Mouse (Mus musculus): Measurements from ENCODE around the gene Zfp341. TPM values are rescaled to one million over a fixed set of nuclear protein-coding genes. Genes with fewer than 3 reads are reported as not detected.

Zfp341 gene
- 1 to 10 TPM in 21 of 26 experiments, under 1 TPM in 5; 0.65 to 4.3 (median 2.9) TPM for total RNA-seq (2018; cell fraction: chromatin; rRNA removed)
- total RNA-seq (2018; cell fraction: cytosol; rRNA removed) = 1 to 10 TPM in 20 of 26 experiments, under 1 TPM in 6; 0.56 to 1.9 (median 1.5) TPM
- total RNA-seq (2018; cell fraction: nucleus; rRNA removed) = 1 to 10 TPM in 23 of 26 experiments, under 1 TPM in 3; 0.67 to 4.0 (median 2.2) TPM
- 1.6 to 1.9 TPM (median 1.8 TPM) in 3 replicates for polyA plus RNA-seq (2018)

GRCm38 (mm10) chr2:154613118-154614115 lies at the start of gene Zfp341, which contains the start of gene 4930519P11Rik:
Gene Zfp341, plus strand, starts transcription at chr2:154613297.
Gene 4930519P11Rik, minus strand, starts transcription at chr2:154613437.
- peak within 1 kb of the TSS; percentile 59 for H3K4me3 ChIP-seq (ENCODE audit: inconsistent target)
- H3K27ac ChIP-seq = peak within 1 kb of the TSS; percentile 60
- WGBS (ENCODE audit: missing documents) = 1% methylated on average over 80 of the region's 98 CpGs
- H3K79me2 ChIP-seq (ENCODE audit: inconsistent target) = no peaks in the 10 kb centered on the region
- no peaks in the 10 kb centered on the region for H3K36me3 ChIP-seq (ENCODE audit: inconsistent target)

- 96% methylated on average over 22 of the region's 22 CpGs for WGBS (ENCODE audit: missing documents)
Measured at GRCm38 (mm10) chr2:154563612-154564170, 49.4 kb upstream of the Zfp341 start.

GRCm38 (mm10) chr2:154565562-154565961 lies 47.5 kb upstream of the Zfp341 start:
- H3K27ac ChIP-seq = no peak overlapping the region
- WGBS (ENCODE audit: missing documents) = 95% methylated on average over 3 of the region's 3 CpGs
- peaks cover 24% of the 10 kb centered on the region for H3K36me3 ChIP-seq (ENCODE audit: inconsistent target)

More at GRCm38 (mm10) chr2:154563612-154564170, 49.4 kb upstream of the Zfp341 start:
- Histone ChIP-seq H3K79me2 (ENCODE audit: inconsistent target) (peaks cover 39% of the 10 kb centered on the region), H3K4me3 (ENCODE audit: inconsistent target) (no peak overlapping the region), H3K27ac (no peak overlapping the region), H3K36me3 (ENCODE audit: inconsistent target) (peaks cover 26% of the 10 kb centered on the region)

GRCm38 (mm10) chr2:154566641-154567040 lies 46.5 kb upstream of the Zfp341 start:
- no peak overlapping the region for H3K27ac ChIP-seq
- H3K4me3 ChIP-seq (ENCODE audit: inconsistent target) = no peak overlapping the region
- H3K36me3 ChIP-seq (ENCODE audit: inconsistent target) = peaks cover 16% of the 10 kb centered on the region

More at GRCm38 (mm10) chr2:154565562-154565961, 47.5 kb upstream of the Zfp341 start:
- Histone ChIP-seq H3K79me2 (ENCODE audit: inconsistent target) (peaks cover 41% of the 10 kb centered on the region), H3K4me3 (ENCODE audit: inconsistent target) (no peak overlapping the region)

GRCm38 (mm10) chr2:154567766-154568165 lies 45.3 kb upstream of the Zfp341 start:
- peak overlapping the region; percentile 79 for H3K27ac ChIP-seq
- 94% methylated on average over 2 of the region's 2 CpGs for WGBS (ENCODE audit: missing documents)

More at GRCm38 (mm10) chr2:154566641-154567040, 46.5 kb upstream of the Zfp341 start:
- 92% methylated on average over 8 of the region's 8 CpGs for WGBS (ENCODE audit: missing documents)
- H3K79me2 ChIP-seq (ENCODE audit: inconsistent target) = peaks cover 41% of the 10 kb centered on the region

GRCm38 (mm10) chr2:154568329-154569070 lies 44.6 kb upstream of the Zfp341 start:
- peak overlapping the region; percentile 82 for H3K4me3 ChIP-seq (ENCODE audit: inconsistent target)
- H3K79me2 ChIP-seq (ENCODE audit: inconsistent target) = peaks cover 41% of the 10 kb centered on the region
- H3K36me3 ChIP-seq (ENCODE audit: inconsistent target) = peaks cover 2% of the 10 kb centered on the region; the same call in 1 of the 2 replicates
- 33% methylated on average over 10 of the region's 10 CpGs for whole genome bisulfite sequencing (ENCODE audit: missing documents)
- H3K27ac ChIP-seq = peak overlapping the region; percentile 79

More at GRCm38 (mm10) chr2:154567766-154568165, 45.3 kb upstream of the Zfp341 start:
- H3K79me2 ChIP-seq (ENCODE audit: inconsistent target) = peaks cover 41% of the 10 kb centered on the region
- peak overlapping the region; percentile 82 for H3K4me3 ChIP-seq (ENCODE audit: inconsistent target)
- H3K36me3 ChIP-seq (ENCODE audit: inconsistent target) = peaks cover 9% of the 10 kb centered on the region

- H3K4me3 ChIP-seq (ENCODE audit: inconsistent target) = peak overlapping the region; percentile 82
- H3K27ac ChIP-seq = peak overlapping the region; percentile 79
- no peaks in the 10 kb centered on the region for H3K36me3 ChIP-seq (ENCODE audit: inconsistent target)
- peaks cover 41% of the 10 kb centered on the region for H3K79me2 ChIP-seq (ENCODE audit: inconsistent target)
- under 1% methylated on average over 63 of the region's 70 CpGs for WGBS (ENCODE audit: missing documents)
Measured at GRCm38 (mm10) chr2:154569071-154569748, 43.9 kb upstream of the Zfp341 start.

- H3K36me3 ChIP-seq (ENCODE audit: inconsistent target) = no peaks in the 10 kb centered on the region
- H3K79me2 ChIP-seq (ENCODE audit: inconsistent target) = peaks cover 40% of the 10 kb centered on the region
- peak within 1 kb of the TSS; percentile 82 for H3K4me3 ChIP-seq (ENCODE audit: inconsistent target)
- 1% methylated on average over 40 of the region's 44 CpGs for WGBS (ENCODE audit: missing documents)
- H3K27ac ChIP-seq = peak within 1 kb of the TSS; percentile 79
Measured at GRCm38 (mm10) chr2:154569836-154570286, 43.2 kb upstream of the Zfp341 start, which contains the start of gene E2f1. Gene E2f1, minus strand, starts transcription at chr2:154569892.

- peak overlapping the region; percentile 65 for H3K27ac ChIP-seq
- no peaks in the 10 kb centered on the region for H3K36me3 ChIP-seq (ENCODE audit: inconsistent target)
- peak overlapping the region; percentile 45 for H3K4me3 ChIP-seq (ENCODE audit: inconsistent target)
- peaks cover 32% of the 10 kb centered on the region for H3K79me2 ChIP-seq (ENCODE audit: inconsistent target)
- 18% methylated on average over 4 of the region's 4 CpGs for WGBS (ENCODE audit: missing documents)
Measured at GRCm38 (mm10) chr2:154570666-154571065, 42.4 kb upstream of the Zfp341 start.

- 74% methylated on average over 4 of the region's 4 CpGs for WGBS (ENCODE audit: missing documents)
Measured at GRCm38 (mm10) chr2:154571266-154571665, 41.8 kb upstream of the Zfp341 start.

GRCm38 (mm10) chr2:154571976-154572375 lies 41.1 kb upstream of the Zfp341 start:
- Histone ChIP-seq H3K36me3 (ENCODE audit: inconsistent target) (no peaks in the 10 kb centered on the region), H3K79me2 (ENCODE audit: inconsistent target) (peaks cover 19% of the 10 kb centered on the region), H3K27ac (no peak overlapping the region), H3K4me3 (ENCODE audit: inconsistent target) (no peak overlapping the region)
- WGBS (ENCODE audit: missing documents) = 91% methylated on average over 8 of the region's 8 CpGs

More at GRCm38 (mm10) chr2:154571266-154571665, 41.8 kb upstream of the Zfp341 start:
- no peaks in the 10 kb centered on the region for H3K36me3 ChIP-seq (ENCODE audit: inconsistent target)
- peak overlapping the region; percentile 65 for H3K27ac ChIP-seq
- H3K79me2 ChIP-seq (ENCODE audit: inconsistent target) = peaks cover 26% of the 10 kb centered on the region
- no peak overlapping the region for H3K4me3 ChIP-seq (ENCODE audit: inconsistent target)

GRCm38 (mm10) chr2:154572996-154573395 lies 40.1 kb upstream of the Zfp341 start:
- H3K36me3 ChIP-seq (ENCODE audit: inconsistent target) = no peaks in the 10 kb centered on the region
- no peak overlapping the region for H3K4me3 ChIP-seq (ENCODE audit: inconsistent target)
- WGBS (ENCODE audit: missing documents) = 94% methylated on average over 3 of the region's 3 CpGs

GRCm38 (mm10) chr2:154574271-154574670 lies 38.8 kb upstream of the Zfp341 start:
- Histone ChIP-seq H3K36me3 (ENCODE audit: inconsistent target) (no peaks in the 10 kb centered on the region), H3K27ac (no peak overlapping the region), H3K79me2 (ENCODE audit: inconsistent target) (no peaks in the 10 kb centered on the region), H3K4me3 (ENCODE audit: inconsistent target) (no peak overlapping the region)
- WGBS (ENCODE audit: missing documents) = 17% methylated on average over 7 of the region's 7 CpGs

More at GRCm38 (mm10) chr2:154572996-154573395, 40.1 kb upstream of the Zfp341 start:
- H3K27ac ChIP-seq = no peak overlapping the region
- H3K79me2 ChIP-seq (ENCODE audit: inconsistent target) = peaks cover 9% of the 10 kb centered on the region
